Mouse (Mus musculus) left cerebral cortex, adult 2 months (tissue): ENCODE data around the gene Dph3. TPM values are rescaled to one million over a fixed set of nuclear protein-coding genes. Genes with fewer than 3 reads are reported as not detected.
"Not testable (repeated sequence)": the region's sequence is repeated elsewhere in the genome, so short reads cannot be mapped to it uniquely, and the experiment has no call there.

Experiments
- DNase-seq, 2 experiments: peaks; one replicate each; pipeline ENCODE4 v3.0.0; 2021 to 2022; ENCODE audit warnings: low spot score in 2 of 2, mixed read lengths in 1 of 2; ENCODE audit errors: extremely low spot score in 1 of 2
- H3K27ac ChIP-seq: fragments of 200-600 bp; 2 replicates; pipeline ENCODE4 v1.8.1; 2022
- H3K4me3 ChIP-seq: fragments of 200-600 bp; 2 replicates; pipeline ENCODE4 v1.8.1; 2022
- CTCF ChIP-seq: fragments of 200-600 bp; IDR thresholded peaks from 2 replicates; pipeline ENCODE4 v1.8.1; 2022; ENCODE audit warnings: antibody characterized with exemption, mild to moderate bottlenecking, moderate library complexity
- intact Hi-C: fragments of 180-260 bp; cut with DNase I; formaldehyde crosslinking; loops from one replicate; pipeline ENCODE4 v1.15.1; 2025
- long read RNA-seq, 2 experiments: library from polyadenylated mRNA; stranded (forward); transcript quantifications; one replicate each; pipeline ENCODE4 v2.0.0; 2021; ENCODE audit warnings: borderline mapping rate in 2 of 2
- total RNA-seq, 2 experiments: library from RNA; stranded (reverse); gene quantifications; 2 replicates each; pipeline ENCODE4 v1.2.3; 2021

Gene Dph3
- total RNA-seq: 10 to 100 TPM; 45.3 to 46.2 TPM
- long read RNA-seq, experiment 1, transcript Dph3-205 (2 exons, 809 nt): minor isoform, 7 of 34 reads
- long read RNA-seq, experiment 1, transcript Dph3-202 (3 exons, 2,953 nt): major isoform, 21 of 34 reads
- long read RNA-seq, experiment 1, partial matches to known transcripts: 0 of 34 reads
- long read RNA-seq, experiment 1, other reads (novel, unspliced or antisense): 3 of 34 reads
- long read RNA-seq, experiment 2, transcript Dph3-202 (3 exons, 2,953 nt): major isoform, 24 of 39 reads
- long read RNA-seq, experiment 2, transcript Dph3-205 (2 exons, 809 nt): minor isoform, 9 of 39 reads
- long read RNA-seq, experiment 2, partial matches to known transcripts: 0 of 39 reads
- long read RNA-seq, experiment 2, other reads (novel, unspliced or antisense): 2 of 39 reads

DNA sequence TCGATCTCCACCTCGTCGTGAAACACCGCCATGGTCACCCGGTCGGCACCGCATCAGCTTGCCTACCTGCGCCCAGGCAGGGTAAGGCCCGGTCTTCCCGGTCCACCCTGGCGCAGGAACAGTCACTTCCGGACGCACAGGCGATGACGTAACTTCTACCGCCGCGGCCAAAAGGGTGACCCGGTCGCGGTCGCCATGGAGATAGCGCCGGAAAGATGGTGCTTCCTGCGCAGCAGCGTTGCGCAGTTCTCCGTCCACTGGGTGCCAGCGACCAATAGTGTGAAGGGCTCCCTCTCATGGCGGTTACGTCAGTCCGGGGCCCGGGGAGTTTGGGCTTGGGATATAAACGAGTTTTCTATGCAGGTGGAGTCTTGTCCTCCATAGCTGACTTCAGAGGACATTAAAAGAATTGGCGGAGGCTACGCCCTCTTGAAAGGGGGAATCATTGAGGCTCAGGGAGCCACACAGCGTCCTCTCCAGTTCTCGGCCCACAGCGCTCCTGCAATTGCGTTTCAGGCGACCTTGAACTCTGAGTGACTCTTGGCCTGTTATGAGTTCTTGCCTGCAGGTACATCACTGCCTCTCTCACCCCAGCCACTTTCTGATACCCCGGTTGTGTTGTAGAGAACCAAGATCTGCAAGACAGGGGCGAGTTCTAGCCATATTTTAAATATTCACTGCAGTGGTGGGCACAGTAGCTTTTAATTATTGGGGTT lies at the start of gene Dph3:
Gene Dph3, minus strand, starts transcription at position 244 of the 716 bp plus-strand sequence.
- peak; percentile 99 for DNase-seq
- peak within 1 kb of the TSS; percentile 96 for H3K27ac ChIP-seq
- H3K4me3 ChIP-seq: peak within 1 kb of the TSS; percentile 58
- intact Hi-C loops: loop anchor here (10.0 kb wide), 1 partner anchor 591 kb away; the partner anchor contains the start of genes Eaf1 and Mettl6
- TF ChIP-seq CTCF: peak; percentile 53

GRCm38 (mm10) chr14:32134293-32134692 lies 48.8 kb upstream of the Dph3 start:
- H3K27ac ChIP-seq: no peak overlapping the region
- no peak overlapping the region for H3K4me3 ChIP-seq
- intact Hi-C loops: no loop called here
- DNase-seq: no peak
- no peak for TF ChIP-seq CTCF

- intact Hi-C loops: no loop called here
- DNase-seq: no peak
- no peak overlapping the region for H3K27ac ChIP-seq
- H3K4me3 ChIP-seq: no peak overlapping the region
- no peak for TF ChIP-seq CTCF
Observed at GRCm38 (mm10) chr14:32131836-32132235, 46.3 kb upstream of the Dph3 start.

DNA sequence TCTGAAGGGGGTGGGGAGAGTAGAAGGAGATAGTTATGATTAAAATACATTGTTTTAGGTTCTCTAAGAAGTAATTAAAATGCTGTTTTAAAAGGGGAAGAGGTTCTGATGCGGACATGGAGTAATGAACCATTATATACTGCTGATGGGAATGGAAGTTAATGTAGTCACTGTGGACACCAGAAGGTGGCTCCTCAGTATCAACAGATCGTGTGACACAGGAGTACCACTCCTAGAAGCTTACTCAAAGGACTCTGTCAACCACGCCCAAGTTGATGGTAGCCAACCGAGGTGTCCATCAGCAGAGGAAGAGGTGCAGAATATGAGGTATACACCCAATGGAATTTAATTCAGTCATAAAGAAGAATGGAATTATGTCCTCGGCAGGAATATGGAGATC lies 42.9 kb upstream of the Dph3 start:
- H3K27ac ChIP-seq: no peak overlapping the region
- no peak for DNase-seq
- intact Hi-C loops: no loop called here
- TF ChIP-seq CTCF: no peak
- H3K4me3 ChIP-seq: no peak overlapping the region

DNA sequence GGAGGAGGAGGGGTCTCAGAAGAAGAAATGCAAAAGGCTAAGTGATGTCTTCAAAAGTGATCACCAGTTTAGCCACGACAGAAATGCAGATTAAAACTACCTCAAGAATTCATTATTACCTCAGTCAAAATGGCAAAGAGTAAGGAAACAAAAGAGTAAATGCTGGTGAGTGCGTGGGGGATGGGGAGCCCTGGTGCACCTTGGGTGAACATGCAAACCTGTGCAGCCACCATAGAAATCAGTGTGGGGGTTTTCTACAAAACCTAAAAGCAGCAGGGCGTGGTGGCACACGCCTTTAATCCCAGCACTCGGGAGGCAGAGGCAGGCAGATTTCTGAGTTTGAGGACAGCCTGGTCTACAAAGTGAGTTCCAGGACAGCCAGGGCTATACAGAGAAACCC lies 39.7 kb upstream of the Dph3 start:
- intact Hi-C loops, DNase-seq, H3K27ac ChIP-seq, H3K4me3 ChIP-seq: not testable (repeated sequence)

GRCm38 (mm10) chr14:32124261-32124660 lies 38.7 kb upstream of the Dph3 start:
- H3K4me3 ChIP-seq: no peak overlapping the region
- DNase-seq: no peak
- intact Hi-C loops: no loop called here

GRCm38 (mm10) chr14:32121920-32122315 lies 36.4 kb upstream of the Dph3 start:
- no peak overlapping the region for H3K27ac ChIP-seq
- intact Hi-C loops: no loop called here
- no peak overlapping the region for H3K4me3 ChIP-seq
- no peak for DNase-seq
- peak; percentile 49 for TF ChIP-seq CTCF

More at GRCm38 (mm10) chr14:32124261-32124660, 38.7 kb upstream of the Dph3 start:
- no peak overlapping the region for H3K27ac ChIP-seq
- no peak for TF ChIP-seq CTCF

- Histone ChIP-seq H3K27ac (no peak overlapping the region), H3K4me3 (no peak overlapping the region)
- DNase-seq: no peak
- intact Hi-C loops: no loop called here
- TF ChIP-seq CTCF: no peak
Observed at GRCm38 (mm10) chr14:32120940-32121919, 35.7 kb upstream of the Dph3 start.

DNA sequence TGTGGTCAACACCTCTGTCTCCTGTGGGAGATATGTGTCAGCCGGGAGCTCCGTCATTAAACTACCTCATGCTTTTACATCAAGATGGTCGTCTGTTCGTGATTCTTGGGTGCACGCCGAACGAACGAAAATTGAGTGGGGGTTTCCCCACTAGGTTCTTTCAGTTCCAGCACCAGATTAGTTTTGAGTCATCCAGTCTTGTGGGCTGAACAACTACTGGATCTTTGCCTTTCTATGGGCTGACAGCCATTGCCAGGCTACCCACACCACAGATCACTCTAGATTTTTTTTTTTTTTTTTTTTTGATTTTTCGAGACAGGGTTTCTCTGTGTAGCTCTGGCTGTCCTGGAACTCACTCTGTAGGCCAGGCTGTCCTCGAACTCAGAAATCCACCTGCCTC lies 26.6 kb upstream of the Dph3 start:
- intact Hi-C loops, DNase-seq: not testable (repeated sequence)

DNA sequence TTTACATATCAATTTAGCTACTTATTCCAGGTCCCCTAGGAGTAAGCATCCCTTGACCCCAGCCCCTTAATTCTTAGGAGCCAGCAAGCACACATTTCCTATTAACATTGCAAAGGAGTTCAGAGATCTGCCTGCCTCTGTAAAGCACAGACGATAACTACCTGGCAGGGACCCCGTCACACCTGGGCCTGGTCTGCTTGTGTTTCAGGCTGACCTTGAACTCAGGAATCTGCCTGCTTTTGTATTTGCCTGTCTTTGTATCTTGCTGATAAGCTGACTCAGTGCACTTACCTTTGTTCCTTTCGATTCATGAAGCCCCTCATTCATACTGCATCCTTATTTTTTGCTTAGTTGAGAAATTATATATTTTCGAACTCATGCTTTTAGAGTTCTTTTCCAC lies 21.4 kb upstream of the Dph3 start:
- intact Hi-C loops: no loop called here
- no peak overlapping the region for H3K27ac ChIP-seq
- H3K4me3 ChIP-seq: no peak overlapping the region
- no peak for TF ChIP-seq CTCF
- DNase-seq: no peak

More for the DNA sequence above, 26.6 kb upstream of the Dph3 start:
- H3K27ac ChIP-seq, H3K4me3 ChIP-seq: not testable (repeated sequence)

- no peak for TF ChIP-seq CTCF
- Histone ChIP-seq H3K27ac (no peak overlapping the region), H3K4me3 (no peak overlapping the region)
- intact Hi-C loops: no loop called here
- no peak for DNase-seq
Observed at GRCm38 (mm10) chr14:32105663-32106062, 20.1 kb upstream of the Dph3 start.

DNA sequence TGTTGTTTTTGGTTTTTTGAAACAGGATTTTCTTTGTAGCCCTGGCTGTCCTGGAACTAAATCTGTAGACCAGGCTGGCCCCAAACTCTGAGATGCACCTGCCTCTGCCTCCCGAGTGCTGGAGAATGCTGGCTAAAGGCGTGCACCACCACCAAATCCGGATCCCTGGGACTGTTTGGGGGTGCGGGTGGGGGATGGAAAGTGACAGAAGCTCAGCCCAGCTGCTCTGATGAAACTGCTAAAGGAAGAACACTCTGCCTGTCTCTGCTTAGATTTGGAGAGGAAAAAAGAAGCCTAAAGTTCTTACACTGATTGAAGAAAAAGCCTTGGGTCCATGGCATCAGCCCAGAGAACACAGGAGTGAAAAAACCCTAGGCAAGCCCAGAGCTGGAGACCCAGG lies 18.0 kb upstream of the Dph3 start:
- no peak overlapping the region for H3K4me3 ChIP-seq
- TF ChIP-seq CTCF: no peak
- DNase-seq: no peak
- intact Hi-C loops: no loop called here
- no peak overlapping the region for H3K27ac ChIP-seq
